Mouse (Mus musculus) heart, embryonic 10.5 days (tissue): ENCODE data around the gene Bcar3. TPM values are rescaled to one million over a fixed set of nuclear protein-coding genes. Genes with fewer than 3 reads are reported as not detected.

Experiments
- DNase-seq: peaks from one replicate; pipeline ENCODE4 v3.0.0-alpha.2; 2017; ENCODE audit warnings: low spot score
- H3K27ac ChIP-seq: fragments of 300-500 bp; sonication (generic); 2 replicates; pipeline ENCODE4 v1.5.1; 2016; ENCODE audit warnings: mild to moderate bottlenecking
- H3K27me3 ChIP-seq: fragments of 300-500 bp; sonication (generic); 2 replicates; pipeline ENCODE4 v1.6.1; 2016; ENCODE audit warnings: mild to moderate bottlenecking; ENCODE audit not compliant: poor library complexity, insufficient read depth, severe bottlenecking
- H3K36me3 ChIP-seq: fragments of 300-500 bp; sonication (generic); 2 replicates; pipeline ENCODE4 v1.6.1; 2016; ENCODE audit warnings: mild to moderate bottlenecking, moderate library complexity
- H3K4me1 ChIP-seq: fragments of 300-500 bp; sonication (generic); 2 replicates; pipeline ENCODE4 v1.6.1; 2016; ENCODE audit warnings: mild to moderate bottlenecking
- H3K4me3 ChIP-seq: fragments of 300-500 bp; sonication (generic); 2 replicates; pipeline ENCODE4 v1.5.1; 2016; ENCODE audit warnings: mild to moderate bottlenecking, moderate library complexity
- H3K9me3 ChIP-seq: fragments of 300-500 bp; sonication (generic); 2 replicates; pipeline ENCODE4 v1.6.1; 2016; ENCODE audit warnings: mild to moderate bottlenecking, moderate library complexity
- WGBS: fragments of 180-500 bp; shearing (Covaris S2); methylation state at CpG from one replicate; pipeline ENCODE4 v1.1.7; 2016; 5-methylcytosine and 5-hydroxymethylcytosine counted together
- polyA plus RNA-seq: library from polyadenylated mRNA; unstranded; fragments of >200 nt; fragmentation: Nextera tagmentation; extraction: Ambion mirVana; gene quantifications from 2 replicates; pipeline ENCODE4 v1.2.1, GENCODE M21; 2016

The Bcar3 gene
- polyA plus RNA-seq, 1 experiment from 2014 or later: 17.0 TPM

DNA sequence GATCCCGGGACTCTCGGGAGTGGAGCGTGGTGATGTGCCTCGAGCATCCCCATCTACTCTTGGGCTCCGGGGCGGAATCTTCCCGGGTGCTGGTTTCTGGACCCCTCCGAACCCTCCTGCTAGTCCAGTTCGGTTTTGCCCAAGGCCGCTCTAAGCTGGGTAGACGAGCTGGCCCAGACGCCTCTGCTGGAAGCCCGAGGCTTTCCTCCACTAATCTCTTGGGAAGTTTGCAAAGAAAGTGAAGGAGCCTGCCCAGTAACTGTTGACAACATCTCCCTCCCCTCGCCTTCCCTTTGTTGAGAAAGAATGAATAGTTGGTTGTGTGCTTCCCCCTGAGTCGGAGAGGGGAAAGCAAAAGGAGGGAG is 126.5 kb downstream of the Bcar3 start:
- DNase-seq: no peak
- Histone ChIP-seq H3K4me1 (peaks cover 36% of the 10 kb centered on the region), H3K27me3 (peaks cover 19% of the 10 kb centered on the region), H3K27ac (peak overlapping the region; percentile 83), H3K9me3 (no peaks in the 10 kb centered on the region), H3K4me3 (peak overlapping the region; percentile 71), H3K36me3 (no peaks in the 10 kb centered on the region)
- under 1% methylated on average over 15 of the region's 15 CpGs for WGBS

DNA sequence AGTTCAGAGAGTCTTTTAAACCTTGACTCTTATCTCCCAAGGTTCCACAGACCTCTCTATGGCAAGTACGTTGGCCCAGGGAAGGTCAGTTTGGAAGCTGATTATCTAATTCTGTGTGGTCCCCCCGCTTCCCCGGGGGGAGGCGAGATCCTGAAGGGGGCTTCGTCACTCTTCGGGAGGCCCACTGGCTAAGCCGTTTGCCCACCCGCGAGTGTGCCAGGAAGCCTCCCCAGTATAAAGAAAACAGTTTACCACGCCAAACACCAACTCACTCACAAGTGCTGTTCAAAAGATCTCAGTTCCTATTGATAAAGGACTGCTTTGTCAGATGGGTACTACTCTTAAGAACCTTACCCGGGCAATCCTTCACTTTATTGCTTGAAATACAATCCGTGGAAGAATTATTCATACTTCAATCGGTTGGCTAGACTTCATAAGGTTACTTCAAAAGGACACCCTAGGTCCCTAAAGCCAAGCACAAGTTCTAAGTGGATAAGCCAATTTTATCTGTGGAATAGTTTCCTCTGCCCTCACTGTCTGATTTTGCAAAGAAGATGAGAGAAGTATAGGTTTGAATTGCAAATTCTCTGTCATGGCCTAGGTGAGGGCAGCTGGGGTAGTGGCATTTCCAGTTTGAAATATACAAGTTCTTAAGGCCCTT is 127.2 kb downstream of the Bcar3 start:
- H3K36me3 ChIP-seq: no peaks in the 10 kb centered on the region
- no peak for DNase-seq
- 10% methylated on average over 13 of the region's 13 CpGs for WGBS
- H3K27ac ChIP-seq: 0 out of 2 replicates have a peak overlapping the region, but pooled peaks have one; percentile 42
- H3K27me3 ChIP-seq: peaks cover 19% of the 10 kb centered on the region
- peak overlapping the region; percentile 71 for H3K4me3 ChIP-seq
- H3K9me3 ChIP-seq: no peaks in the 10 kb centered on the region
- peaks cover 40% of the 10 kb centered on the region for H3K4me1 ChIP-seq

DNA sequence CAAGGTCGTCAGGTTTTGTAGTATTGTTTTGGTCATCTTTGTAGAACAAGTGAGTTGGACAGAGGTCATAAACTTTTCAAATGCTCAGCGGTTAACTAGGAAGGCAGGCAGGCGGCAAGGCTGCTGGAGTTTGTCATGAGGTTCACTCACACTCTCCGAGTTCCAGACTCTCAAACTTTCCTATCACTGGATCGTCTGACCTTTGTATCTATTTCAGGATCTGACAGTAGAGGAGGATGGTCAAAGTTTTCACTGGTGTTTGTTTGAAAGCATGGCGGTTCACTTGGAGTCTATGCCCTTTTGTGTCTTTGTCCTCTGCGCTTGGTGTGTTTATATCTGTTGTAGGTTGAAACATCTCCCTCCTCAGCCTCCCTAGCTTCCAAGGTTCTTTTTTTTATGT is 127.9 kb downstream of the Bcar3 start:
- Histone ChIP-seq H3K4me3 (peak overlapping the region; percentile 71; the same call in 1 of the 2 replicates), H3K36me3 (no peaks in the 10 kb centered on the region), H3K27ac (peak overlapping the region; percentile 42), H3K4me1 (peaks cover 40% of the 10 kb centered on the region), H3K9me3 (no peaks in the 10 kb centered on the region), H3K27me3 (peaks cover 19% of the 10 kb centered on the region)
- WGBS: 29% methylated on average over 7 of the region's 7 CpGs
- DNase-seq: no peak

DNA sequence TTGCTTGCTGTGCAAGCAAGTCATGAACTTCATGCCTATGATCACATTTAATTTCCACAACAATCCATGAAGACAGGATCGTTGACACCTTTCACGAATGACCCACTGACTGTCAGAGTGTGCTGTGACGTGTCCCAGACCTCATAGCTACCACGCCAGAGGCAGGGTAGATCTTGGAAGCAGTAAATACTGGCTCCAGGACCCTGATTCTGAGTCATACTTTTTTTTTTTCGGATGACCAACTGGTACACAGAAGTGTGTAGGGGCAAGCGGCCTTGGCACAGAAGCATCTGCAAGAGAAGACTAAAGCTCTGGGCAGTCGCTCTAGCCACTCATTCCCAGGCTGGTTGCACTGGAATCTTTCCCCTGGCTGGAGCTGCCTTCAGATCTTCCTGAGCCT is 128.3 kb downstream of the Bcar3 start:
- Histone ChIP-seq H3K27ac (peak overlapping the region; percentile 42), H3K9me3 (no peaks in the 10 kb centered on the region), H3K4me1 (peaks cover 40% of the 10 kb centered on the region), H3K4me3 (peak overlapping the region; percentile 71; the same call in 1 of the 2 replicates), H3K36me3 (no peaks in the 10 kb centered on the region), H3K27me3 (peaks cover 19% of the 10 kb centered on the region)
- 29% methylated on average over 7 of the region's 7 CpGs for WGBS
- no peak for DNase-seq

DNA sequence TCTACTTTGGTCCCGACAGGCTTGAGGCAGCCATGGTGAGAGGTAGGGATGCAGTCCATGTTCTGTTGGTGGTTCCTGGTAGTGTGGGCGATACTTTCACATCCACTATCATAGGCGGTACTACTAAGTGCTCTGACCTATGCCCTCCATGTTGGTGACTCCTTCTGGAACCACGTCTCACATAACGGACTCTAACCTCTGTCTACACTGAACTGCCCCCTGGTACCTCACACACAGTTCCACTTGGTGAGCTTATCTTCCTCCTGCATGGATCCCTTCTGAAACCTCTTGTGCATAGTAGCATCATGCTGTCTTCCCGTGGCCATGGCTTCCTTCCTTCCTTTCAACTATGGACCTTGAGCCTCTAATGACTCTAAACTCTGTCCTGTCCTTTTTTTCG is 129.7 kb downstream of the Bcar3 start:
- DNase-seq: no peak
- Histone ChIP-seq H3K27me3 (peaks cover 5% of the 10 kb centered on the region; the same call in 1 of the 2 replicates), H3K9me3 (no peaks in the 10 kb centered on the region), H3K4me3 (no peak overlapping the region), H3K36me3 (no peaks in the 10 kb centered on the region), H3K4me1 (peaks cover 50% of the 10 kb centered on the region), H3K27ac (no peak overlapping the region)
- 77% methylated on average over 7 of the region's 7 CpGs for WGBS

DNA sequence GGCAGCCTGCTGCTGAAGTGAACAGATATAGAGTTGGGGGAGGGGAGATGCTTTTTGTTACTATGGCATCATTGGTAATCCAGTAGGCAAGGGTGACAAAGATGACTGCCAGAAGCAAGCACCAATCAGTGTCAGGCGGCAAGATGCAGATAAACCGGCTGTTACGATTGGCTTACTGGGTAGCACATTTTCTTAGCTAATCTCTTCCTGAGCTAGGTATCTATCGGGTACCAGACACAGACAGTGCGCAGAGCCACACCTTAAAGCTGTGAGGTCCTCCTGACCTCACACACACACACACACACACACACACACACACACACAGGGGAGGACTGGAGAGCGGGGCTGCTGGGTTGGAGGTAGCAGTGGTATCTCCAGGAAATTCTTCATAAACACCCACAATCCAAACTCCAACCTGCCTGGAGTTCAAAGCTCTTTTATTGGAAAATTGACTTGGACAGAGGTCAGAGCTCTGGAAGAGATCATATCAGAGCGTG is 134.4 kb downstream of the Bcar3 start:
- peaks cover 49% of the 10 kb centered on the region for H3K4me1 ChIP-seq
- 37% methylated on average over 7 of the region's 7 CpGs for WGBS

DNA sequence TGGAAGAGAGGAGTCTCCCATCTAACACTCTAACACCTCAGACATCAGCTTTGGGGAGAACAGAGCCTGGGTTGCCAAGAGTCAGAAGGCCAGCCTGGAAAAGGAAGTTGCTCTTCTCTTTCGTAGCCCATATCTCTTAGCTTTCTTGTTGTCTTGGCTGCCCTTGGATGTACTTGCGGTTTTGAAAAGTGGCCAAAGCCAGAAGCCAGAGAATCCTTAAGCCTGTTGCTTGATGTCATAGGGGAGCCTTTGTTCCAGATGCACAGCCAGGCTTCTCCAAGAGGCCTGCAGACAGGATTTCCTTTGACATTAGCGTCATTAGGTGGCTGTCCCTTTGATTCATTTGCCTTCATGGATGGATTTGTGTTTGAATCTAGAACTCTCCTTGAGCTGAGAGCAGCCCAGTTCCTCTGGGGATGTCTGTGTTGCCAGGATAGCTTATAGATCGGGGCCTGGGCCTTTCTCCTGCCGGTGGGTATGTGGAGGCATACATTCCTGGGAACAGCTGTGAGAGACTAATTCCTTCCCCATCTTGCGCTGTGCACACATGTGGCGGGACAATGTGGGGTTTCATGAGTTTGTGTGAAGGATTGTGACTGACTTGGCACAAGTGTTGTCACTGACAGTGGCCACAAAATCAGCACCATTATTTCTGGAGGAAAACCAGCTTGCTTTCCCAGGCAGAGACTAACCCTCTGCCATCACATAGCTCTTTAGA is 137.0 kb downstream of the Bcar3 start:
- H3K27me3 ChIP-seq: no peaks in the 10 kb centered on the region
- DNase-seq: no peak
- no peak overlapping the region for H3K4me3 ChIP-seq
- H3K36me3 ChIP-seq: no peaks in the 10 kb centered on the region
- H3K27ac ChIP-seq: peak overlapping the region; percentile 36; the same call in 1 of the 2 replicates
- H3K9me3 ChIP-seq: no peaks in the 10 kb centered on the region
- 64% methylated on average over 7 of the region's 7 CpGs for WGBS
- H3K4me1 ChIP-seq: peaks cover 49% of the 10 kb centered on the region

More for the DNA sequence above, 134.4 kb downstream of the Bcar3 start:
- DNase-seq: peak; percentile 83
- Histone ChIP-seq H3K27me3 (no peaks in the 10 kb centered on the region), H3K36me3 (no peaks in the 10 kb centered on the region), H3K27ac (no peak overlapping the region), H3K9me3 (no peaks in the 10 kb centered on the region), H3K4me3 (no peak overlapping the region)

DNA sequence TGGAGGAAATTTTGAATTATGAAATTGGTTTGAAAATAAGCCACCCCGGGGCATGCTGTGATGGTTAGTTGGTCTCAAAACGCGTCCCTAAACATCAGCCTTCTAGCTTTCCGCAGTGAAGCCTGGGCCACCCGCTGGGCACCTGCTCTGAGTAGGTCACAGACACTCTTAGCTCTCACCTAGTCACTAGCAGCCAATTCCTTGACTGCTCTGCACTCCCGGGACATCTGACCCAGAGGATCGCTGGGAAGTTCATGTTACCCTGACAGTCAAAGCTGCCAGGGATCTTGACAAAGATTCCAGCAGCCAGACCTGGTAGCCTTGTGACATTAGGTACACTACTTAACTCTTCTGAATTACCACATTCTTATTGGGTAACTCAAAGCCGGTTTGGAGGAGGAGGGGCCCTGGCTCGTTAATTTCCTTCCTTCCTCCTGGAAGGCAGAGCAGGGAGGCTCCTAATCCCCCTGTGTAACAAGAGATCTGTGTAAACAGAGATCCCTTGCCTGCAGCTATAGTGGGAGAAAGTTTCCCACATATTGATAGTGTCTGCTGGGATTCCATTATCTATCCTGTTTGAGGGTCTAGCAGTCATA is 139.0 kb downstream of the Bcar3 start:
- 15% methylated on average over 9 of the region's 9 CpGs for WGBS
- peaks cover 52% of the 10 kb centered on the region for H3K4me1 ChIP-seq
- no peak for DNase-seq
- no peak overlapping the region for H3K27ac ChIP-seq
- H3K36me3 ChIP-seq: no peaks in the 10 kb centered on the region
- H3K4me3 ChIP-seq: no peak overlapping the region
- no peaks in the 10 kb centered on the region for H3K27me3 ChIP-seq
- no peaks in the 10 kb centered on the region for H3K9me3 ChIP-seq

DNA sequence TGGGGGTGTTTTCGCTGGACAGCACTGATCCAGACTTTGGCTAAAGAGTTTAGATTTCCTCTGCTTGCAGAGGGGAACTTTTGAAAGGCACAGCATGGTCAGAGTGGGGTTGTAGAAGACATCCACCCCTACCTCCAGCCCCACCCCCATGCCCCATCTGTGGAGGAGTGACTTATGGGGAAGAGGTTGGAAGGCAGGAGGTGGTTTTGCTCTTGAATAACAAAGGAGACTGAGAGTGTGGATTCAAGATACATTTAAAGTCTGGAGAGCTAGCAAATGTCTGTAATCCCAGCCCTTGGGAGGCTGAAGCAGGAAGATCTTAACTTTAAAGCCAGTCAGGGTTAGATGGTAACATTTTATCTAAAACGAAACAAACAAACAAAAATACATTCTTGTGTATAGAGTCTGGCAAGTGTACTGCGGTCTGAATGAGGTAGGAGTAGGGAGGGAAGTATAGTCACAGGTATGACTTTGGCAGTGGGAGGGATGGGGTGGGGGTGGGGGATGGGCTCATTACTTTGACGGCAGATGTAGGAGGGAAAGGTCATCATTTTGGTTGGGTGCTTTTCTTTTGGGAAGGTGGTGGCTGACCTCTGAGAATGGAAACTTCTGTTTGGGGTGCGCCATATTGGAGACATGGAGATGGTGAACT is 140.2 kb downstream of the Bcar3 start:
- Histone ChIP-seq H3K27me3 (no peaks in the 10 kb centered on the region), H3K9me3 (no peaks in the 10 kb centered on the region), H3K4me1 (peaks cover 43% of the 10 kb centered on the region), H3K27ac (no peak overlapping the region), H3K4me3 (no peak overlapping the region), H3K36me3 (no peaks in the 10 kb centered on the region)
- 82% methylated on average over 5 of the region's 5 CpGs for WGBS
- DNase-seq: no peak

DNA sequence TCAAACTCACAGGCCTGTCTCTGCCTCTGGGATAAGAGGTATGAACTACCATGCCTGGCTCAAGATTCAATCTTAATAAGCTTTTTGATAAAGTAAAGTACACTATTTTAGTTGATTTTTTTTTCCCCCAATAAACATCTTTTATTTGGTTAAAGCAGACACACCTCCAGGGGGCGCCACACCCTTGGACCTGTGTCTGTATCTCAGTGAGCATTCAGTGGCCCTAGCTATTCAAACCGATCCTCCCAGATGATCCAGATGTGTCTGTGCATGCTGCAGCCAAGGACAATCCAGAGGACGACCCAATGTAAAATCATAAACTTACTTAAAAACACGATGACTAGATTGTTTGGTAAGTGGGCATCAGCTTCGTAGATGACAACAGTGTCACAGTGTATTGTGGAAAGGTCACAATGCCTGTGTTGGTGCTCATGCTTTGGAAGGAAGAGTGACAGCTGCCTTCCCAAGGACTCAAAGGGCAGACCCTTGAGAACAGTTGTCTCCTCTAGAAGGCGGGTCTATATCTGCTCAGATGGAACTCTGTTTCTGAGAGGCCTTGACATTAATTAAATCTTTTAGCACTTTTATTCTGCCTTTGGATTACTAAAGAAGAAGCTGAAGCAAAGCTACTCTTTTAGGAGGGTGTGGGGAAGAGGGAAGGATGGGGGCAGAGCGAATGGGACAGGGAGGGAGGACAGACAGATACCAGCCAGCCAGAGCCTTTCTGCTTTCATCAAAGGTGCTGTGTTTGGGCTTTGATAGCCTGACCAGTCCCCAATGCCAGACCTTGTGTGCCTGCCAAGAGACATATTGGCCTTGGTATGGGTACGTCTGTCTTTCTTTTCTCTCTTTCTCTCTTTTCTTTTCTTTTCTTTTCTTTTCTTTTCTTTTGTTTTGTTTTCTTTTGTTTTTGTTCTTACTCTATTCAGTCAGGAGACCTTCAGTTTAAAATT is 141.3 kb downstream of the Bcar3 start:
- H3K27me3 ChIP-seq: no peaks in the 10 kb centered on the region
- no peak overlapping the region for H3K27ac ChIP-seq
- H3K36me3 ChIP-seq: no peaks in the 10 kb centered on the region
- WGBS: 80% methylated on average over 8 of the region's 8 CpGs
- H3K9me3 ChIP-seq: no peaks in the 10 kb centered on the region
- no peak overlapping the region for H3K4me3 ChIP-seq
- H3K4me1 ChIP-seq: peaks cover 43% of the 10 kb centered on the region
- DNase-seq: no peak

DNA sequence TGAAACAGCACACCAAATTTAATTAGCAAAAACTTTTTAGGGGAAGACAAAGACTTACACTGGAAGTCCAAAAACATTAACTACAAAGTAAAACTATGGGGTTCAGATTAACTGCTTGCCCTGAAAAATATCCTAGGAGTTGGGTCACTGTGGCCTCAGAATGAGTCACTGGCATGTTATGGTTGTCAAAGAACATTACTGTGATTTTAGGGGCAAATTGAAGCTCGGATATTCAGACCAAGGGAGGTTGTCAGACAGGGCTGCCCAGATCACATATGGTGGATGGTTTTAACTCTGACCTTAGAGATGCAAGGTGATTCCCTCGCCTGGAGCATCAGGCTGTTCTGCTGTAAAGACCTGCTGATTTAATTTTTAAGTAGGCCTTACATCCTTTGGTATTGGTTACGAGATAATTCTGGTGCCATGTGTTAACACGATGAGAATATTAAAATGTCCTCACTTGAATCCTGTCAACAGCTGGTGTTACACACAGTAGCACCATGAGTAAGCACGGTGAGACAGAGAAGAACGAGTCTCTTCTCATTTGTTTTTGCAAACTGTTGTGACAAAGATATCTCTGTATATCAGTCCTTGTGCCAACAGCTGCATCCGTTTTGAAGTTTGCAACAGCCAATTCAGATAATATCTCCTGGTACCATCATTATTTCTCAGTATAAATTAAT is 144.3 kb downstream of the Bcar3 start:
- DNase-seq: no peak
- Histone ChIP-seq H3K36me3 (no peaks in the 10 kb centered on the region), H3K4me1 (peaks cover 14% of the 10 kb centered on the region), H3K9me3 (no peaks in the 10 kb centered on the region), H3K27me3 (no peaks in the 10 kb centered on the region), H3K27ac (no peak overlapping the region), H3K4me3 (no peak overlapping the region)
- 60% methylated on average over 7 of the region's 7 CpGs for WGBS
